Mouse (Mus musculus) limb, embryonic 14.5 days (tissue): ENCODE data around the gene Rtl10. TPM values are rescaled to one million over a fixed set of nuclear protein-coding genes. Genes with fewer than 3 reads are reported as not detected.

Source experiments
- ATAC-seq: fragments of 200-750 bp; cut with Nextera tagmentation; 2 replicates; pipeline ENCODE4 v1.8.0; 2017; ENCODE audit warnings: low read depth, moderate number of reproducible peaks, moderate TSS enrichment; ENCODE audit not compliant: low FRiP score
- DNase-seq: peaks from one replicate; pipeline ENCODE4 v3.0.0-alpha.2; 2015; ENCODE audit warnings: low spot score
- H3K27ac ChIP-seq: fragments of 300-500 bp; sonication (generic); replicated peaks from 2 replicates; pipeline ENCODE4 v1.5.1; 2014; ENCODE audit warnings: low read depth, mild to moderate bottlenecking, low read length, moderate library complexity, mixed read lengths
- H3K27me3 ChIP-seq: fragments of 300-500 bp; sonication (generic); 2 replicates; pipeline ENCODE4 v1.6.1; 2014; ENCODE audit warnings: low read length, mixed read lengths; ENCODE audit not compliant: control insufficient read depth, insufficient read depth
- H3K36me3 ChIP-seq: fragments of 300-500 bp; sonication (generic); 2 replicates; pipeline ENCODE4 v1.6.1; 2014; ENCODE audit warnings: mild to moderate bottlenecking, low read length, moderate library complexity, mixed read lengths; ENCODE audit not compliant: control insufficient read depth, insufficient read depth
- H3K4me1 ChIP-seq: fragments of 300-500 bp; sonication (generic); 2 replicates; pipeline ENCODE4 v1.6.1; 2014; ENCODE audit warnings: antibody characterized with exemption, low read length, mixed read lengths; ENCODE audit not compliant: control insufficient read depth, insufficient read depth
- H3K4me2 ChIP-seq: fragments of 300-500 bp; sonication (generic); replicated peaks from 2 replicates; pipeline ENCODE4 v1.6.1; 2014; ENCODE audit warnings: low read depth, mild to moderate bottlenecking, low read length, moderate library complexity; ENCODE audit not compliant: severe bottlenecking
- H3K4me3 ChIP-seq: fragments of 300-500 bp; sonication (generic); replicated peaks from 2 replicates; pipeline ENCODE4 v1.5.1; 2014; ENCODE audit warnings: low read length
- H3K9ac ChIP-seq: fragments of 300-500 bp; sonication (generic); 2 replicates; pipeline ENCODE4 v1.6.1; 2014; ENCODE audit warnings: mild to moderate bottlenecking, low read depth, low read length, moderate library complexity; ENCODE audit not compliant: severe bottlenecking
- H3K9me3 ChIP-seq: fragments of 300-500 bp; sonication (generic); 2 replicates; pipeline ENCODE4 v1.6.1; 2016; ENCODE audit warnings: low read length; ENCODE audit not compliant: control insufficient read depth
- POLR2A ChIP-seq: fragments of 200-500 bp; IDR thresholded peaks from 2 replicates; pipeline ENCODE4 v1.8.0; 2012; ENCODE audit warnings: inconsistent platforms, mild to moderate bottlenecking, moderate library complexity, borderline replicate concordance; ENCODE audit not compliant: insufficient read depth, insufficient read length; ENCODE audit errors: extremely low read depth
- WGBS: fragments of 180-500 bp; shearing (Covaris S2); extraction: QIAGEN DNeasy Blood & Tissue Kit; methylation state at CpG from one replicate; pipeline ENCODE4 v1.1.7; 2014; 5-methylcytosine and 5-hydroxymethylcytosine counted together
- polyA plus RNA-seq, 2 experiments: library from polyadenylated mRNA; depleted of rRNA in 1 of 2; stranded (reverse) in 1 of 2; unstranded in 1 of 2; fragments of >200 nt; fragmentation: Nextera tagmentation in 1 of 2; extraction: Ambion mirVana in 1 of 2; gene quantifications; 2 replicates each; pipeline versions ENCODE4 v1.2.1 to v1.2.3; 2012 to 2014

Gene Rtl10
- polyA plus RNA-seq, 2 experiments, result 4.3 to 16.6 TPM

DNA sequence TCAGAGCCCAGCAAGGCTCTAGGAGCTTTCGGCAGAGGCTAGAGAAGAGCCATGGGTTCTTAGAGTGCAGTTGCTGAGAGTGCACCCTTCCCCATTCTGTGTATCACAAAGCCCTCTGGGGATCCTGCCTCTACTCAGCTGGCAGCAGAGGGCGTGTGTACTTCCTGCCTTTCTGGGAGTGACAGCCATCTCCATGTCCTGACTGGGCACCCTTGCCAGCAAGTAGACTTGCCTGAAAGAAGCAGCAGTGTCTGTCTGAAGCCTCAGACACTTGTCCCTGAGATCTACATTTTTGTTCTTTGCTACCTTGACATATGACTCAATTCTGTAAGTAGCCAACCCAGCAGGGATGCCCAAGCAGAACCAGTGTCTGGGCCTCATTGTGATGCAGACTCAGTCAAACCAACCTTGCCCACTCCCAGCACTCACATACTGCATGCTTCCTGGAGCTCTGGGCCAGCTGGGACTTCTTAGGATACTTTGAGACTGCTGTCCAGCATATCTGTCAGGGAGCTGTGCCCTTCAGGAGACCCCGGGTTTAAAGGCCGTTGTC, 17.7 kb upstream of the Rtl10 start:
- Histone ChIP-seq H3K36me3 (peaks cover 6% of the 10 kb centered on the region; the same call in 1 of the 2 replicates), H3K9ac (no peak overlapping the region), H3K27me3 (no peaks in the 10 kb centered on the region), H3K4me1 (peaks cover 9% of the 10 kb centered on the region), H3K27ac (no peak overlapping the region), H3K4me3 (no peak overlapping the region), H3K4me2 (no peak overlapping the region), H3K9me3 (no peaks in the 10 kb centered on the region)
- DNase-seq (no peak), ATAC-seq (no peak)
- no peak for TF ChIP-seq POLR2A
- WGBS, result 59% methylated on average over 4 of the region's 4 CpGs

GRCm38 (mm10) chr16:18482431-18482830, 16.3 kb upstream of the Rtl10 start:
- no peak overlapping the region for H3K4me3 ChIP-seq
- no peak overlapping the region for H3K27ac ChIP-seq
- no peaks in the 10 kb centered on the region for H3K27me3 ChIP-seq
- H3K36me3 ChIP-seq, result peaks cover 3% of the 10 kb centered on the region; the same call in 1 of the 2 replicates
- ATAC-seq (no peak), DNase-seq (no peak)
- H3K4me2 ChIP-seq, result no peak overlapping the region
- H3K9ac ChIP-seq, result no peak overlapping the region
- H3K4me1 ChIP-seq, result peaks cover 9% of the 10 kb centered on the region
- WGBS, result 86% methylated on average over 3 of the region's 3 CpGs
- TF ChIP-seq POLR2A, result no peak
- no peaks in the 10 kb centered on the region for H3K9me3 ChIP-seq

DNA sequence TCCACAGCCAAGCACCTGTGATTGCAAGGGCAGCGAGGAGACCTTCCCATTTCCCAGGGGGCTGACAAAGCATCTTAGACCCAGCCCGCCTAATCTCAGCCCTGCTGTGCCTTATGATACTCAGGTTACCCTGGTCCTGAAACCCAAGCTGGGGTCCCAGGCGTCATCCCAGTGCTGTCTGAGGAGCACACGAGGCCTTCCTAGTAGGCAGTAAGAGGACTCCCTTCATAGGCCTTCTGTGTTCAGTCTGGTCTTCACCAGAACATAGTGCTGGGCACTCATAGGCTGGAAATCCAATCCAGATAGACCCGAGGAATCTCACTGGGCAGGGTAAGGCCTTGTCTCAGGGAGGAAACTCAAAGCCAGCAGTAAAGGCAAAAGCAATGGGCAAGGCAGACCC, 14.9 kb upstream of the Rtl10 start:
- Histone ChIP-seq H3K4me1 (peaks cover 9% of the 10 kb centered on the region), H3K4me3 (no peak overlapping the region), H3K9ac (no peak overlapping the region), H3K9me3 (no peaks in the 10 kb centered on the region), H3K4me2 (no peak overlapping the region), H3K27me3 (no peaks in the 10 kb centered on the region), H3K27ac (no peak overlapping the region), H3K36me3 (no peaks in the 10 kb centered on the region)
- no peak for DNase-seq
- WGBS, result 64% methylated on average over 5 of the region's 5 CpGs
- ATAC-seq, result peak; percentile 78; the same call in 1 of the 2 replicates
- no peak for TF ChIP-seq POLR2A

DNA sequence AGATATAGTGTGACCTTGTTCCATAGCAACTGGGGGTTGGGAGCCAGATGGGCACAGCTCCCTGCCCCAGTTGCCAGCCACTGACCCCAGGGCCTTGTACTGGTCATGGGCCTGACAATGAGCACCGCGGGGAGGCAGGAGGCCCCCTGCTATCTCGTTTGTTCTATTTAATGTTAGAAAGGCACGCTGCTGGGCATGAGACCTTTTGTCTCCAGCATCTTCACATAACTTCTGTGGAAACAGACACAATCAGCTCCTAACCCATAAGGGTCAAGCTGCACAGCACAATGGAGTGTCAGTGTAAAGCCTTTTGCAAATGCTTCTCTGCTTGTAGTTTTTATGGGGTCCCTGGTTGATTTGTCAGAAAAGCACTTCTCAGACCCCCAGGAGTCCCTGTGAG, 14.3 kb upstream of the Rtl10 start:
- DNase-seq (no peak), ATAC-seq (no peak)
- H3K4me2 ChIP-seq, result no peak overlapping the region
- no peaks in the 10 kb centered on the region for H3K9me3 ChIP-seq
- H3K27me3 ChIP-seq, result no peaks in the 10 kb centered on the region
- H3K36me3 ChIP-seq, result no peaks in the 10 kb centered on the region
- 0 out of 2 replicates have a peak overlapping the region, but pooled peaks have one; percentile 16 for H3K9ac ChIP-seq
- H3K27ac ChIP-seq, result no peak overlapping the region
- no peak for TF ChIP-seq POLR2A
- no peak overlapping the region for H3K4me3 ChIP-seq
- WGBS, result 55% methylated on average over 4 of the region's 4 CpGs
- peaks cover 9% of the 10 kb centered on the region for H3K4me1 ChIP-seq

DNA sequence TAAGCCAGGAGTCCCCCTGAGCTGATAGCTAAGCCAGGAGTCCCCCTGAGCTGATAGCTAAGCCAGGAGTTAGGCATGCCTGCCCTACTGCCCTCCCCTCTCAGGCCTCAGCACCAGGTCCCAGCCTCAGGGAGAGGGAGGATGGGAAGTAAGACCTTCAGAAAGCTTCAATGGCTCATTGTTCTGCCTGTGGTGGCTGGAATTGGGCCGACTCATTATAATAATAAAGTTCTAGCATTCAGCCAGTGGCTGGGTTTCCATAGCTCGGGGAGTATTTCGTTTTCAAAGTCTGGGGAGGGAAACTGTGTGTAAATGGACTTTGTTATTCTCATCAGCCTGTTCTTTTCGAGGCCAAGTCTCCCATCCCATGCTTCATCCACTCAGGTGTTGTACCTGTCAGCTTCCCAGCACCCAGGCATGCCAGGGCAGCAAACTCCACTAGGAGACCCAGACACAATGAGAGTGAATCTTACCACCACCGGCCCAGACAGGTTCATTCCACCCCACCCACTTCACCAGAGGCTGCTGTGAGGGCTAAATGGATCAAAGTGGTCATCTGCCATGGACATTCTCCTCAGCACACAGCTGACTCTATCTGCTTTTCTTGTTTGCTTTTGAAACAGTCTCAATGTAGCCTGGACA, 13.8 kb upstream of the Rtl10 start:
- no peak for TF ChIP-seq POLR2A
- Histone ChIP-seq H3K4me1 (peaks cover 9% of the 10 kb centered on the region), H3K4me2 (no peak overlapping the region), H3K36me3 (no peaks in the 10 kb centered on the region), H3K4me3 (no peak overlapping the region), H3K27me3 (no peaks in the 10 kb centered on the region), H3K27ac (0 out of 2 replicates have a peak overlapping the region, but pooled peaks have one; percentile 8), H3K9ac (0 out of 2 replicates have a peak overlapping the region, but pooled peaks have one; percentile 16), H3K9me3 (no peaks in the 10 kb centered on the region)
- DNase-seq, result no peak
- ATAC-seq, result peak; percentile 41; the same call in 1 of the 2 replicates
- 60% methylated on average over 5 of the region's 5 CpGs for WGBS
